Mouse (Mus musculus): ENCODE measurements around the gene Olfr293.

The Olfr293 gene

DNA sequence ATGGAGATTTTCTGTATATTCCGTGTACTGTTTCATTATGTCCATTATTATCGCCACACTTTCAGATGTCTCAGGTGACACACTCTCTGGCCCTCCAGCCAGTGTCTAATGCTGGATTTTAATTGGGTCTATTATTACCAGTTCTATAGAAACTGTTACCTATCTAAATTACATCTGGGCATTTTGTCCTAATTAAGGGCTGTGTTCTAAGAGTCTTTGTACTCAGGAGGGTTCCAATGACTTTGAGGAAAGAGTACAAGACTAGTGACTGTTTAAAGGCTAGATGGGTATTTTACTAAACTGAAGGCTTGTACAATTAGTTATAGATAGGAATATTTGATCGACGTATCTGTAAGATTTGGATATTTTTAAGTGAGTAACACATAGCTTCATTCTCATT lies at the start of gene Olfr293:
Gene Olfr293 (plus strand): TSS at position 301 of the 400 bp plus-strand sequence.
- DNase-seq (ENCODE audit: low spot score), result no peak

DNA sequence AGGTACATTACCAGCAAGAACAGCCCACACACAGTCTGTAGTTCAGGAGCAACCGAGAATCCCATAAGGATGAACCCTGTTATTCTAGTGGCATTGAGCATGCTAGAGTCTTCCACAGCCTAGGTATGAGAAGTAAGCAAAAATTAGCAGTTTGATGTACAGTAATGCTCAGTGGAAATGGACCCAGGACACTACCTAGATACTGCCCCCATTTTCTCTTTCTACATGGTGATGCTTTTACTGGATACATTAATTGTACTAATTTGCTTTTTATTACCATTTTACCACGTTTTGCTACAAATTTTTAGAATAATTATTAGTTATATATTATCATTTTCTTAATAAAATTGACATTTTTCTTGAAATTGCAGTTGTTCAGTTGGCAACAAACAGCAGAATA lies 32.3 kb upstream of the Olfr293 start, which contains the start of gene Olfr294:
Gene Olfr294 (minus strand): TSS at position 101 of the 400 bp plus-strand sequence.
- DNase-seq (ENCODE audit: low spot score), result no peak

DNA sequence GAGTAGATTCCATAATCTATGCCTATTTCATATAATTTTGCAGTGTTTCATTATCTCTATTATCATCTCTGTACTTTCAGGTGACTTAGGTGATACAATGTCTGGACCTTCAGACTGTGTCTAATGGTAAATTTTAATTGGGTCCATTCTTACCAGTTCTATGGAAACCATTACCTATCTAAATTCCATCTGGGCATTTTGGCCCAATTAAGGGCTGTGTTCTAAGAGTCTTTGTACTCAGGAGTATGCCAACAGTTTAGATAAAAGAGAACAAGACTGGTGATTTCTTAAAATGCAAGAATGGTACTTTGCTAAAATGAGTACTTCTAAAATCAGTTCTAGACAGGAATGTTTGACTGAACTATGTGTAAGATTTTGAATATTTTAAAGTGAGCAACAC lies 39.2 kb downstream of the Olfr293 start, which contains the start of gene Olfr292:
Gene Olfr292 (plus strand): TSS at position 301 of the 400 bp plus-strand sequence.
- DNase-seq (ENCODE audit: low spot score), result no peak

All from retina, embryonic 14.5 days (tissue).